In the genomic region with DNA sequence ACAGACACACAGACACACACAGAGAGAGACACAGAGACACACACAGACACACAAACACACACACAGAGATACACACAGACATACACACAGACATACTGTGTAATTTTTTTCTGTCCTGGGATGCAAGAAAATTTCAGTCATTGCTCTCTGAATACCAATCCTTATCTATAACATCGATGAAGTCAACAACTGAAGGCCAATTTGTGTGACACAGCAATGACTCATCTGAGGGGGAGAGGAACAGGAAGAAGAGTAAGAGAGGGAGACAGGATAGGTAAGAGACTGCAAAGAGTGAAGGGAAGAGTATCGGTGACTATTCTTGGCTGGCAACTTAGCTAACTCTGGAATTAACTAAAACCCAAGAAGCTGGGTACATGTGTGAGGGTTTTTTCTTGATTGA, we compare ENCODE assay signal across 20 mouse cellular contexts. TPM values are rescaled to one million over a fixed set of nuclear protein-coding genes. Genes with fewer than 3 reads are reported as not detected.
"Had no signal": no experiment of that assay in that cellular context is flagged by ENCODE, and none has a peak within 500 bp of the region (broad histone marks: within the 10 kb centered on the region; RNA-seq: fewer than 3 reads in every experiment).

No protein-coding gene starts in this region.

- H3K27me3 ChIP-seq: limb, embryonic 15.5 days; liver, embryonic 12.5 days; megakaryocyte, embryonic 14.5 days; midbrain, embryonic 15.5 days; neural tube, embryonic 13.5 days had no signal

- H3K36me3 ChIP-seq: limb, embryonic 15.5 days; liver, embryonic 12.5 days; midbrain, embryonic 15.5 days; neural tube, embryonic 13.5 days had no signal

- H3K4me1 ChIP-seq: limb, embryonic 15.5 days; liver, embryonic 12.5 days; midbrain, embryonic 15.5 days; neural tube, embryonic 13.5 days had no signal

- H3K27ac ChIP-seq: limb, embryonic 15.5 days; liver, embryonic 12.5 days; macrophage; midbrain, embryonic 15.5 days; neural tube, embryonic 13.5 days had no signal

- DNase-seq: kidney, postnatal 10 days; lung, embryonic 14.5 days; lung, postnatal 10 days; retina, postnatal 1 day; right cerebral cortex, postnatal 4 days; spleen, adult 18-20 months; thymus, adult 18-20 months; thymus, postnatal 25 days had no signal

- H3K4me2 ChIP-seq: limb, embryonic 15.5 days; liver, embryonic 12.5 days; lung, embryonic 14.5 days; midbrain, embryonic 11.5 days; midbrain, embryonic 15.5 days; neural tube, embryonic 13.5 days had no signal

- ATAC-seq: liver, embryonic 12.5 days; midbrain, embryonic 15.5 days had no signal

- H3K9me3 ChIP-seq: limb, embryonic 15.5 days; liver, embryonic 12.5 days; megakaryocyte, embryonic 14.5 days; midbrain, embryonic 15.5 days; neural tube, embryonic 13.5 days had no signal

- H3K9ac ChIP-seq: limb, embryonic 15.5 days; liver, embryonic 12.5 days; lung, embryonic 14.5 days; midbrain, embryonic 15.5 days; neural tube, embryonic 13.5 days had no signal

- H3K4me3 ChIP-seq: limb, embryonic 15.5 days; liver, embryonic 12.5 days; megakaryocyte, embryonic 14.5 days; midbrain, embryonic 15.5 days; neural tube, embryonic 13.5 days had no signal

RNA-seq across cellular contexts. Expression of a gene that starts 29.0 kb away (rescaled TPM):
- total RNA-seq: layer of hippocampus, adult 8-10 months; left cerebral cortex, adult 18-20 months; left cerebral cortex, postnatal 14 days had no signal
- polyA plus RNA-seq: kidney, embryonic 14.5 days; limb, embryonic 11.5 days; midbrain, embryonic 11.5 days; midbrain, embryonic 15.5 days; neural tube, embryonic 13.5 days had no signal
